Mouse (Mus musculus) G1E-ER4 (cell line): ENCODE results near the gene Zfp689. TPM values are rescaled to one million over a fixed set of nuclear protein-coding genes. Genes with fewer than 3 reads are reported as not detected.

Source experiments
- GATA1 ChIP-seq: IDR thresholded peaks from one replicate; pipeline ENCODE4 v1.8.0; 2012; ENCODE audit warnings: low read length, inconsistent platforms
- polyA plus RNA-seq: library from polyadenylated mRNA; stranded (reverse); fragments of >175 nt; gene quantifications from 2 replicates; pipeline ENCODE4 v1.2.3, GENCODE M21; 2012

Zfp689 gene
- polyA plus RNA-seq = 15.2 and 16.3 TPM in 2 replicates

GRCm38 (mm10) chr7:127448521-127449300 lies at the start of gene Zfp689:
Gene Zfp689, minus strand, starts transcription at chr7:127449158.
- no peak for TF ChIP-seq GATA1

DNA sequence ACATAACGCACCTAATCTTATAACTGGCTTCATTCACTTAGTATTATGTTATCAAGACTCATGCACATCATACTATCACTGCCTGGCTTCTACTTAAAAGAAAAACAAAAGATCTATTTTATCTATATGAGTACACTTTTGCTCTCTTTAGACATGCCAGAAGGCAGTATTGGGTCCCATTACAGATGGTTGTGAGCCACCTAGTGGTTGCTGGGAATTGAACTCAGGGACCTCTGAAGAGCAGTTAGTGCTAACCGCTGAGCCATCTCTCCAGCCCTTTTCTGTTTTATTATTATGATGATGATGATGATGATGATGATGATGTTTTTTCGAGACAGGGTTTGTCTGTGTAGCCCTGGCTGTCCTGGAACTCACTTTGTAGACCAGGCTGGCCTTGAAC lies 49.4 kb upstream of the Zfp689 start:
- no peak for TF ChIP-seq GATA1

- TF ChIP-seq GATA1 = no peak
Observed at GRCm38 (mm10) chr7:127497382-127497781, 48.4 kb upstream of the Zfp689 start.

DNA sequence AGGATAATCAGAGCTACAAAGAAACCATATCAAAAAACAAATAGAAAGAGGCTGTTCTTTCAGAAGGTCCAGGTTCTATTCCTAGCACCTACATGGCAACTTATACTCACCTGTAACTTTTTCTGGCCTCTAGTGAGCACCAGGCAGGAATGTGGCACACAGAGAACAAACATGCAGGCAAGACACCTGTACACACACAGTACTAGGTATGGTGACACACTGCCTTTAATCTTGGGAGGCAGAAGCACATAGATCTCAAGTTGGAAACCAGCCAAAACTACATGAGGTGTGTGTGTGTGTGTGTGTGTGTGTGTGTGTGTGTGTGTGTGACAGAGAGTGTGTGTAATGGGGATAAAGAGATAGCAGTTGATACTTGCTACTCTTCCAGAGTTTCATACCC lies 45.7 kb upstream of the Zfp689 start:
- TF ChIP-seq GATA1 = no peak

DNA sequence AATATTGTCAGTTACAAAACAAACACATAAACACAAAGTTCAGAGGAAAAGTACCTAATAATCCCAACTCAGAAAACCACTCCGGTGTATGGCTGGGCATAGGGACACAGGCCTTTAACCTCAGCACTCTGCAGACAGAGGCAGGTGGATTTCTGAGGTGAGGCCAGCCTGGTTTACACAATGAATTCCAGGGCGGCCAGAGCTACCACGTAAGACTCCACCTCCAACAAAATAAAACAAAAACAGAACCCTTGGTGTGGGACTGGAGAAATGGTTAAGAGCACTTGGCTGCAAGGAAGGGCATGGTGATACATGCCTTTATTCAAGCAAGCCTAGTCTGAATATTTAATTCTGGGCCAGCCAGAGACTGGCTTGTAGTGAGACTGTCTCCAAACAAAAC lies 42.9 kb upstream of the Zfp689 start:
- no peak for TF ChIP-seq GATA1

- TF ChIP-seq GATA1 = no peak
Observed at GRCm38 (mm10) chr7:127489982-127490381, 41.0 kb upstream of the Zfp689 start.

DNA sequence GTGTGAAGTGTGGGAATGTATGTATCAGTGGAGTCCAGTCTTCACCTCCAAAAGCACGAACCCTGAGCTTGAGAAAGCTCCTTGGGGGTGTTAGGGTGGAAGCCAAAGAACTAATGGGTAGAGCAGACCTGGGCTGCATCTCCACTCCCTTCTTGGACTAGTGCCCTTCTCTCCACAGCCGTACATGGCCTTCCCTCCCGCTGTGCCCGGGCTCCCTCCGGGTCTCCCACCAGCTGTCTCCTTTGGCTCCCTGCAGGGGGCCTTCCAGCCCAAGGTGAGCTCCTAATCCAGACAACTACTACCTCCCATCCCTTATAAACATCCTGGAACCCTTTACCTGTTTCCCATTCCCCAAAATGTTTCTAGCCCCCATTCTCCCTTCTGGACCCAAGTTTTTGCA lies 36.5 kb upstream of the Zfp689 start:
- TF ChIP-seq GATA1 = no peak

DNA sequence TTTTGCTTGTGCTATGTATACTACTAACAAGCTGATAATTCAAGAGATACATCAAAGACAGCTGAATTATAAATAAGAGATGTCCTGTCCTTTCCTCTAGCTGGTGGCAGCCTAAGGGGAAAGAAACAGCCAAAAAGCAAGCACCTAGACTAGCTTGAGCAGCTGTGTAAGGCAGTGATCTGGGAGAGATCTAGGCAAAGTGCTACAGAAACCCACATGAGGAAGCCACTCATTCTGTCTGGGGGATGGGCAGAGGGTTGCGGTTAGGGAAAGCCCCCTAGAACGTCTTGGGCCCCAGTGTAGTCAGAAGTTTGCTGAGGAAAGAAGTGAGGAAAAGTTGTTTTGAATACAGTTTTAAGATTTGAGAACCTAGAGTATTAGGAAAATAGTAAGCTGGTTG lies 31.4 kb upstream of the Zfp689 start:
- TF ChIP-seq GATA1 = no peak

GRCm38 (mm10) chr7:127479318-127480225 lies 30.6 kb upstream of the Zfp689 start:
- TF ChIP-seq GATA1 = no peak

GRCm38 (mm10) chr7:127478635-127479317 lies 29.8 kb upstream of the Zfp689 start, which contains the start of gene Fbrs:
Gene Fbrs, plus strand, starts transcription at chr7:127479199.
- no peak for TF ChIP-seq GATA1

DNA sequence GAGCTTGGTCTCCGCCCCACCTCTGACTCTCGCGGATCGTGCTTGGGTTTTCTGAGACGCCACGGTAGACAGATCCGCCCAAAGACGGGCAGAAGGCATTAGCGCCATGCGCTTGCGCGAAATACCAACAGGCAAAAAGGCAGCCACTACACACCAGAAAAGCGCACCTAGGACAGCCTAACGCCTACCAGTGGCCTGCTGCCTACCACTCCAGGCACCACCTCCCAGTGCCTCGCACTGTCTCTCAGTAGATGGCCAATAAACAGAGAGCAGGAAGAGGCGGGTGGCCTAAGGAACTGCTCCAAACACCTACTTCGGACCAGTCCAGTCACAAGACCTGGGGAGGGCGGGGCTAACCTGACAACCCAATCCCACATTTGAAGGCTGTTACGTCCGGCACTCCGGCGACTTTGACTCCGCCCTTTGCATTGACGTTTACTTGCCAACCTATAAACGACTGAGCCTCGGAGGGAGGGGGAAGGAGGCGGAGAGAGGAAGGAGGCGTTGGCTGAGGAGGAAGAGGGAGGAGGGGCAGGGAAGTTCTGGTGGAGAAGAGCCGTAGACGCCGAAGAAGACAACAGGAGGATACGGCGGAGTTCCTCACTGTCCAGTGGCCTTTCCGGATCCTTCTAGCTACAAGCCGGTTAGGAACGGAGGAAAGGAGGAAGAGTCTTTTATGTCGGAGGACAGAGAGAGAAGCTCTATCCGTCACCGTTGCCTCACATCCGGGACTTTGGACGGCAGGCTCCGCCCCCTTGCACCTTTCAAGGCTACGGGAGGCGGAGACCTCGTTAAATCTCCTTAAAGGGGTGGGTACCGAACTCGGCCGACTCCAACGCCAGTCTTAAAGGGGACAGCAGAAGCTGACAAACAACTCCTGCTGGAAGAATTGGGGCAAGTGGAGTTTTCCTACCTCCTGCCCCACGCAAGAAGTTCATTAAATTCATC lies 29.0 kb upstream of the Zfp689 start:
- no peak for TF ChIP-seq GATA1

GRCm38 (mm10) chr7:127476855-127477254 lies 27.9 kb upstream of the Zfp689 start:
- TF ChIP-seq GATA1 = no peak

DNA sequence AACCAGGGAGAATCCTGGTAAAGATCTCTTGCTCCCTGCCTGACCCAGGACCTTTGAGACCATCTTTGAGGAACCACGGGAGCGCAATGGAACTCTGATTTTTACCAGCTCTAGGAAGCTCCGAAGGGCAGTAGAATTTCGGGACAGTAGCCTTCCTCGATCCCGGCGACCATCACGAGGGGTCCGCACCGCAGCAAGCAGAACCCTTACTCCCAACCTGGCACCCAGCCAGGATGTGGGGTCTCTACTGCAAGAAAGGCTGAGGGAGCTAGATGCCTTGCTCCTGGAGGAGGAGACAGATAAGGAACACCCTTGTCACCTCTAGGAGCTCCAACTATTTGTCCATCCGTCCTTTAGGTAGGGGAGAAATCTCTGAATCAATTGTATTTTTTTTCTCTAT lies 27.4 kb upstream of the Zfp689 start:
- TF ChIP-seq GATA1 = no peak

DNA sequence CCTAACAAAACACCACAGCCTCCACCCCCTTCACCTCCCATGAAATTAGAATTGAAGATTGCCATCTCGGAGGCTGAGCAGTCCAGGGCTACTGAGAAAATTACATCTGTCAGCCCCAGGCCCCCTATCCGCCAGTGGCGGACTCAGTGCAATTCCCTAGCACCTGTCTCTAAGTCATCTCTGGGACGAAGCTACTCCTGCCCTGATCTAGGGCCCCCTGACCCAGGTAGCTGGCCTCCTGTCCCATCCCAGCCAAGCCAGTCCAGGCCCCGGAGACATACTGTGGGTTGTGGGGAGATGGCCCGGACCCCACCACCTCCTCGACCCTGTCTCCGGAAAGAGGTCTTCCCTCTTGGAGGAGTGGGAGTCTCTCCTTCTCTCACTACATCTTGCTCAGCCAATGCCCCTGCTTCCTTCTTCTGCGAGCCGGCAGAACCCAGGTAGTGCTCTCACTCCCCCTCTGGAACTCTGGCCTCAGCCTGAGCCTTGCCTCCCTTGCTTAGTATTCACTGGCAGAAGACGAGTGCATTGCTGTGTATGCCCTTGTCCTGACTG lies 26.3 kb upstream of the Zfp689 start:
- TF ChIP-seq GATA1 = no peak

GRCm38 (mm10) chr7:127474378-127475070 lies 25.6 kb upstream of the Zfp689 start:
- TF ChIP-seq GATA1 = no peak
